Mouse (Mus musculus): Measurements from ENCODE around the gene Cox7a2l. TPM values are rescaled to one million over a fixed set of nuclear protein-coding genes. Genes with fewer than 3 reads are reported as not detected.

The Cox7a2l gene
- total and polyA plus RNA-seq, 3 experiments = 233 to 371 (median 310) TPM

DNA sequence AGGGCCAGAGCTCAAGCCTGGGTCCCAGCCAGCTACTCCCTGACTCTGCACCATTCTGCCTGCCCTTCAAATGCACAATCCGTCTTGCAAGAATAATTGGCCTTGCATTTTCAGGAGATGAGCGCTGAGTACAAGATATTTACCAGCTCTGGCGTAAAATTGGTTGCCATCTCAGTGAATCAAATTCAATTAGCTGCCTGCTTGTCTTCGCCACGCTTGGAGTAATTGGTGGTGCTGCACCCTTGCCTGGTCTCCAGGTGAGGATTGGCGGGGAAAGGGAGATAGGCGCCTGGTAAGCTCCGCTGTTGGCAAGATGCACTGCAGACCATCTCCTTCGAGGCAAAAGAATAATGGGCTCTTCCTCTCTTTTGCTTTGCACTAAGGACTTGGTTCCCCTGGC, 21.0 kb upstream of the Cox7a2l start:
- H3K36me3 ChIP-seq (replicated peaks in 1 of 2; ENCODE audit: control insufficient read depth in 1 of 2, insufficient read depth in 1 of 2, low read length in 1 of 2) = no peaks in the 10 kb centered on the region
- no peak for DNase-seq (ENCODE audit: extremely low read depth)
- H3K4me3 ChIP-seq (replicated peaks in 1 of 3; ENCODE audit: low read depth in 2 of 3, low read length in 2 of 3, poor library complexity in 1 of 3) = no peak overlapping the region
- H3K27ac ChIP-seq (ENCODE audit: insufficient read depth, low read depth) = no peak overlapping the region
- dilution Hi-C loops (cut with MboI; ENCODE audit: extremely low pct_ligation_motif_present, extremely low pct_unique_long_range_greater_than_20kb, low sequenced_read_pairs) = no loop called here
- H3K4me2 ChIP-seq (ENCODE audit: insufficient read depth, low read depth, poor library complexity, severe bottlenecking) = no peak overlapping the region
- in situ Hi-C loops (cut with MboI; ENCODE audit: low pct_ligation_motif_present, low pct_unique_long_range_greater_than_20kb, low sequenced_read_pairs) = no loop called here
- H3K79me2 ChIP-seq (replicated peaks; ENCODE audit: control insufficient read depth, extremely low read depth, insufficient read depth, poor library complexity, severe bottlenecking) = no peaks in the 10 kb centered on the region
- no peaks in the 10 kb centered on the region; a peak in 1 of 4 replicates for H3K4me1 ChIP-seq (ENCODE audit: control insufficient read depth in 1 of 2, insufficient read depth in 2 of 2)
- H3K9me3 ChIP-seq (replicated peaks; ENCODE audit: low read length) = peaks cover 5% of the 10 kb centered on the region
- no peak for TF ChIP-seq CHD1 (IDR thresholded peaks at IDR 0.05; ENCODE audit: low read depth, low read length)
- no peak for TF ChIP-seq USF1 (IDR thresholded peaks at IDR 0.05; ENCODE audit: low read depth, low read length)
- no peak for TF ChIP-seq HCFC1 (IDR thresholded peaks at IDR 0.05; ENCODE audit: low read depth, low read length)
- no peak for TF ChIP-seq E2F4 (IDR thresholded peaks at IDR 0.05; ENCODE audit: insufficient replicate concordance, low read depth, low read length)
- TF ChIP-seq MAX (IDR thresholded peaks at IDR 0.05; ENCODE audit: low read length) = no peak
- no peak for TF ChIP-seq ZKSCAN1 (IDR thresholded peaks at IDR 0.05; ENCODE audit: borderline replicate concordance, low read depth, low read length)
- TF ChIP-seq BHLHE40 (IDR thresholded peaks at IDR 0.05; ENCODE audit: low read depth, low read length) = no peak
- TF ChIP-seq POLR2AphosphoS2 (IDR thresholded peaks at IDR 0.05; ENCODE audit: low read depth, low read length) = no peak
- TF ChIP-seq JUN (IDR thresholded peaks at IDR 0.05; ENCODE audit: insufficient read depth, low read depth, low read length) = no peak
- no peak for TF ChIP-seq ZMIZ1 (IDR thresholded peaks at IDR 0.05; ENCODE audit: low read depth, low read length)
- TF ChIP-seq RAD21 (IDR thresholded peaks at IDR 0.05; ENCODE audit: low read depth, low read length) = no peak
- no peak for TF ChIP-seq KAT2A (IDR thresholded peaks at IDR 0.05; ENCODE audit: insufficient replicate concordance, low read length)
- no peak for TF ChIP-seq SIN3A (IDR thresholded peaks at IDR 0.05; ENCODE audit: low read length)
- no peak for TF ChIP-seq EP300 (IDR thresholded peaks at IDR 0.05; ENCODE audit: low read length)
- no peak for TF ChIP-seq USF2 (conservative IDR thresholded peaks at IDR 0.05; ENCODE audit: low read depth, low read length)
- H3K9ac ChIP-seq (ENCODE audit: insufficient read depth, low read depth) = no peak overlapping the region
- no peaks in the 10 kb centered on the region for H3K27me3 ChIP-seq (replicated peaks)

DNA sequence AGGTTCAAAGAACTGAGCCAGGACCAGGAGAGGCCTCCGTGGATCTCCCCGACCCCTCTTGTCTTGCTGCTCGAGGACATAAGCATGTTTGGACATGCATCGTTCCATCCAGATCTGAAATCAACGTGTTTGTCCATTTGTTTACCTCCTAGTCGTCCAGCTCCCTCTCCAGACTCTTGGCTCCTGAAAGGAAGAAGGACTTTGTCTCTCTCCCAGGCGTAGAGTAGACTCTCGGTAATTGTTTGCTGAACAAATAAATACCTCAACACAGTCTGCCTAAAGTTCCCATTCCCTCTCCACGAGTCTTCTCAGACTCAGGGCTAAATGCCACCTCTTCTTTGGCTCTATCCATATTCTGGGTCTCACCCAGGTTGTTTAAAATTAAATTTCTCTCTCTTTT, 16.0 kb upstream of the Cox7a2l start:
- Histone ChIP-seq H3K36me3 (replicated peaks in 1 of 2; ENCODE audit: control insufficient read depth in 1 of 2, insufficient read depth in 1 of 2, low read length in 1 of 2) (no peaks in the 10 kb centered on the region), H3K4me2 (ENCODE audit: insufficient read depth, low read depth, poor library complexity, severe bottlenecking) (no peak overlapping the region), H3K4me1 (ENCODE audit: control insufficient read depth in 1 of 2, insufficient read depth in 2 of 2) (peaks cover 9% of the 10 kb centered on the region in 2 experiments; a peak in 3 of 4 replicates), H3K27ac (ENCODE audit: insufficient read depth, low read depth) (no peak overlapping the region), H3K4me3 (replicated peaks in 1 of 3; ENCODE audit: low read depth in 2 of 3, low read length in 2 of 3, poor library complexity in 1 of 3) (no peak overlapping the region), H3K79me2 (replicated peaks; ENCODE audit: control insufficient read depth, extremely low read depth, insufficient read depth, poor library complexity, severe bottlenecking) (no peaks in the 10 kb centered on the region), H3K9me3 (replicated peaks; ENCODE audit: low read length) (peaks cover 5% of the 10 kb centered on the region), H3K27me3 (replicated peaks) (no peaks in the 10 kb centered on the region), H3K9ac (ENCODE audit: insufficient read depth, low read depth) (no peak overlapping the region)
- in situ Hi-C loops (cut with MboI; ENCODE audit: low pct_ligation_motif_present, low pct_unique_long_range_greater_than_20kb, low sequenced_read_pairs) = no loop called here
- TF ChIP-seq NELFE (IDR thresholded peaks at IDR 0.05; ENCODE audit: low read depth, low read length) (no peak), ZNF384 (IDR thresholded peaks at IDR 0.05; ENCODE audit: low read depth, low read length) (no peak), MXI1 (IDR thresholded peaks at IDR 0.05; ENCODE audit: low read depth, low read length) (no peak)
- dilution Hi-C loops (cut with MboI; ENCODE audit: extremely low pct_ligation_motif_present, extremely low pct_unique_long_range_greater_than_20kb, low sequenced_read_pairs) = no loop called here
- no peak for DNase-seq (ENCODE audit: extremely low read depth)
